Mouse (Mus musculus): Measurements from ENCODE around the gene Wars. TPM values are rescaled to one million over a fixed set of nuclear protein-coding genes. Genes with fewer than 3 reads are reported as not detected.

Gene Wars
- polyA plus RNA-seq (2017; shearing (Covaris generic)): 10 to 100 TPM; 54.6 to 59.1 TPM

DNA sequence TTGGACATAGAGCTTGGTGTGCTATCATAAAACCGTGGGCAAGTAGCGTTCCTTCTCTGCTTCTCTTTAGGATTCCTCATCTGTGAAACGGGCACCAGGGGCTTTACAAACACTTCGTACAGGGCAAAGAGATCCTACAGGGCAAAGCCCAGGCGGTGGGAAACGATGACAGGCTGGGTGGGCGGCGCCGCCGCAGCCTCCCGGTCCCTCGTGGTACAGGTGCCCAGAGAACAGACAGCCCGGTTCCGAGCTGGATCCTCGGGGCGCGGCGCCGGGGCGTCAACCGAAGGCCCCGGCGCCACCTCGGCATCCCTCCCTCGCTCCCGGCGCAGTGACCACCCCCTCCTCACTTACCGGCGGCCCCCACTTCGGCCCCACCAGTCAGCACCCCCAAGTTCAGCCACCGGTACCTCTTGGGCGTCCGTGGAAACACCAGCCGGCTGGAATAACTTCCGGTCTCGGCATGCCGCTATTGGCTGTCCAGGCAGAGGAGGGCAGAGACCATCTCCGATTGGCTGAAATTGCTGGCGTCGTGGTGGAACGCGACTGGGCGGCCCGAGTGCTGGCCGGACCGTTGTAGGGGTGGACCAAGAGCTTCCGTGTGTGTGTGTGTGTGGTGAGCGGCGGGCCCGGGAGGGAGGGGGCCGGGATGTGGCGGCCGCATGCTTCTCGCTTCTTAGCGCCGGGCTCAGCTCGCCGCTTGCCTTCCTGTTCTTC, at the start of gene Wars:
TSS of gene Wars (minus strand) at position 460 of the 717 bp plus-strand sequence.
- ATAC-seq: peak; percentile 86

DNA sequence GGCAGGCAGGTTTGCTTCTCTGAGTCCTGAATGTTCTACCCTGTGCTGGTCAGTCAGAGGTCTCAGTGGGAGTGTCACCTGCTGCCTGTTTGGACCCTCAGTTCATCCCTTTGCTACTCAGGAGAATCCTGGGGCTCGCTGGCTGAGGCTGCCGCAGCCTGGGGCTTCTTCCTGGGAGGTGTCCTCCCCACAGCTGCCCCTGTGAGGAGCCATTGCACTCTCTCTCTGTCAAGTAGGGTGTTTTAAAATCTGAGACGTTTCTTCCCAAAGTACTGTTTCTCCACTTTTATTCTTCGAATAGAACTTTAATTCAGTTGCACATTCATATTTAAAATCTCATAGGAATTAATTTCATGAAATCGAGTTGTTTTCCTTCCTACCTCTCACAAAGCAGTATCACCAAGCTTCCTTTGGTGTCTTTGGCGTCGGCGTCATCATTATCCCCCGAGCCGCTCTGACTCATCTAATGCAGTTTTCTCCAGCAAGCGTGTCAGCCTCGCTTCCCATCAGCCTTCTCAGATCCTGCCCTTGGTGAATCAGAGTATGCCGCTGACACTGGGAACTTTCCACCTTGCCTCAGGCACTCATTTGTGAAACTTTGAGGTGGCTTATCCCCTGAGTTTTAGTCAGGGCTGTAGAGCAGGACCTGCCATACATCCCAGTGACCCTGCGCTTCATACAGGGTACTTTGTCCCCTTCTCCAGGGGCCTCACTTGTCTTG, 48.4 kb upstream of the Wars start:
- ATAC-seq: no peak

- no peak for ATAC-seq
Measured at GRCm38 (mm10) chr12:108941282-108941681, 47.3 kb upstream of the Wars start.

- ATAC-seq: no peak
Measured at GRCm38 (mm10) chr12:108940255-108940654, 46.3 kb upstream of the Wars start.

GRCm38 (mm10) chr12:108939317-108939716, 45.3 kb upstream of the Wars start:
- ATAC-seq: no peak

GRCm38 (mm10) chr12:108938844-108939243, 44.9 kb upstream of the Wars start:
- no peak for ATAC-seq

GRCm38 (mm10) chr12:108937506-108937905, 43.5 kb upstream of the Wars start:
- ATAC-seq: no peak

DNA sequence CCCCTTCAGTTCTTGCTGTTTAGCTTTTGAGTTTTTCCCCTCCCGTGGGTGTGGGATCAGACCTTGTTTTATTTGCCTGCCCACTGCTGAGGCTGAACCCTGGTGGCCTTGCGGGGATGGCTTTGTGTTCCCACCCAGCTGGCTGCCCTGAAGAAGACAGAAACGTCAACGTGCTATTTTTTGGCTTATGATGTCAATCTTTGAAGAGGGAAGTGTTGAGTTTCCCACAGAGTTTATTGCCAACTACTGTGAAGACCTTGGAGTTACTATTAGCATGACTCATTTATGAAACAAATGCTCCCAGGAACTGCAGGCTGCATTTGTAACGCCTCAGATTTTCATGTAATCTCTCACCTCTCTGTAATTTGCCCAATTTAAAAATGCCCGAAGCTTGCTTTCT, 42.9 kb upstream of the Wars start:
- ATAC-seq: no peak

DNA sequence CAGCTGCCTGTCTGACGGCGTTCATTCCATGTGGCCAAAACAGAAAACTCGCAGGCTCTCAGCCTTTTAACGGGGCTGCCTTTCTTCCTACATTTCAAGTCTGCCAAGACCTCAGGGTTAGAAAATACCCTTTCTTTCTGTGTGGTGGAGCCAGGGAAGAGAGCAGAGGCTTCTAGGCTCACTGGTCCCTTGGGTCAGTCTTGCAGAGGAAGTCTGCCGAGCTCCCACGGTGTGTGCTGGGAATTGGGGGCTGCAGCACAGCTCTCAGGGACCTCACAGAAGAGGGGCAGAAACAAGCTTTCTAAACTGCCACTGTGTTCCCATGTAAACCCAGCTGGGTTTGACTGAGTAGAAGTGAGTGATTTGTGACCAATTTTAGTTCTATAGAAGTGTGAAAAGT, 40.3 kb upstream of the Wars start:
- no peak for ATAC-seq

- no peak for ATAC-seq
Measured at GRCm38 (mm10) chr12:108932113-108932512, 38.1 kb upstream of the Wars start.

- no peak for ATAC-seq
Measured at GRCm38 (mm10) chr12:108931341-108932053, 37.5 kb upstream of the Wars start.

DNA sequence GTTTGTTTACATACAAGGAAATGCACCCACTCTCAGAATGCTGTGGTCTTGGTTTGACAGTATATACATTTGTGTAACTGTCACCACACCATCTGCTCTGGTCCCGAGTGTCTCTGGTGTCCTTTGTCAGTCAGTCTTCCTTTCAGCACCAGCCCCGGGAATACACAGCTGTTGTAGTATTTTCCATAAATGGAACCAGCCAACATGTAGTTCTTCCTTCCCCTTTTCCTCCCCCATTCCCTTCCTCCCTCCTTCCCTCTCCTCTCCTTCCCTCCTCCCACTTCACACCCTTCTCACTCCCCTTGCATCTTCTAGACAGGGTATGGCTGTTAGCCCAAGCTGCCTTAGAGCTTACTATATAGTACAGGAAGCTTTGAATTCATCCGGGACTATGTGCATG, 35.5 kb upstream of the Wars start:
- no peak for ATAC-seq

GRCm38 (mm10) chr12:108928249-108928648, 34.3 kb upstream of the Wars start:
- no peak for ATAC-seq

DNA sequence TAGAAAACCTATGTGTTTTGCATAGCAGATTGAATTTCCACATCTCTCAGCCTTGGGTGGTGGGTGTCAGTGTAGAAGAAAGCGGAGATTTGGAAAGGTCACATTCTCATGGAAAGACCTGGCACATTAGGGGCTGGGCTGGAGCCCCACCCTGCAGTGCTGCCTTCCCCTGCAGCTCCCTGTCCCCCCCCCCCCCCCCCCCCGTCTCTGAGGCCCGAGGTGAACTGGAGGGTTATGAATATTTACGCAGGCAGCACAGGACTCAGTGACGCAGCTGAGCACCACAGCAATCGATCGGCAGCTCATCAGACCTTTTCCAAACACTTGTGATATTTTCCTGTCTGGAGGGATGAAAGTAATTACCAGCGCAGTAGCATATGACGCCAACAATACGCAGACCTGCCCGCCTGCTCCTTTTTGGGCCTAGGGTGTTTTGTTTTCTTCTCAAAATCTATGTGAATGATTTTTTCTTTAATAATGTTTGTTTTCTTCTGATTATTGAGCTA, 32.7 kb upstream of the Wars start:
- no peak for ATAC-seq

DNA sequence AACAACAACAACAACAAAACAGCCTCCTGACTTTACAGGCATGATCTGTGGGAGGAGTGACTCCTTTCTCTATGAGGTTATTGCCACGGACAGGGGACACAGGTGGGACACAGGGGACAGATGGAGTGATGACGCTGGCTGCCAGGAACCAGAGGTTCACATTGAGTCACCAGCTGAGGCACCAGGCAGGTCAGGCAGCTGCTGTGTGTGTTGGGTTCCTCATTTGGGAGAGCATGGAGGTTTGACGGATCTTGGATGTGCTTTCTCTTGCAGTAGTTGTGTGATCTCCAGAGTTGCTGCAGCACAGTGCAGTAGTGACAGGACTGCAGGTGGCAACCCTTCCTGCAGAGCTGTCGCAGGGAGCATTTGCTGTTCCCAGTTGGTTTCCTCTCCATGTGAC, 24.8 kb upstream of the Wars start:
- ATAC-seq: no peak

- ATAC-seq: no peak
Measured at GRCm38 (mm10) chr12:108917509-108917908, 23.5 kb upstream of the Wars start.

GRCm38 (mm10) chr12:108916447-108917042, 22.6 kb upstream of the Wars start:
- ATAC-seq: no peak

GRCm38 (mm10) chr12:108915893-108916292, 21.9 kb upstream of the Wars start:
- no peak for ATAC-seq

DNA sequence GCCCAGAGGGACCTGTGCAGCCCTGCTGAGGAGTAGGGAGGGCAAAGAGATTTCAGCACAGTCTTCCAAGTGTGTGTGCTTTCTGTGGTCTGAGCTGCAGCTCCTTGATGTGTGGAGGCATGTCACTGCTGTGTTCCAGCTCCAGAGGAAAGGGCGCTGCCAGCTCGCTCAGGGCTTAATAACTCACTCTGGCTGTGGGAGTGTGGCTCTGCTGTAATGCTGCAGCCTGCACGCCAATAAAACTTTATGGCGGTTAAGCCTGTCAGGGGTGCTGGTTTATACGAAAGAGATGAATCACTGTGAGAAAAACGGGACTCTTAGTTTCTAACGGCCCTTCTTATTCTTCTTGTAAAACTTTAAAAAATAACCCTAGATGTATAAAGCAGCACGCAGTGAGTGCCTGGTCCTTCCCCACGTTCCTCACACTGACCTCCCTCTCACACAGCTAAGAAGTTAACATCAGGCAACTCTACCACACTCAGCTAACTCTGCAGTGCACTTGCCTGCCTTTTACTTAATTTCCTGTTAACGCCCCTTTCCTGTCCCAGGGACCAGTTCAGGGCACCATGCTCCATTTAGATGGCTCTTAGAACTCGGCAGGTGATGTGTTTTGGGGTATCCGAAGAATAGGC, 20.9 kb upstream of the Wars start:
- ATAC-seq: no peak

GRCm38 (mm10) chr12:108914198-108914597, 20.2 kb upstream of the Wars start:
- no peak for ATAC-seq

DNA sequence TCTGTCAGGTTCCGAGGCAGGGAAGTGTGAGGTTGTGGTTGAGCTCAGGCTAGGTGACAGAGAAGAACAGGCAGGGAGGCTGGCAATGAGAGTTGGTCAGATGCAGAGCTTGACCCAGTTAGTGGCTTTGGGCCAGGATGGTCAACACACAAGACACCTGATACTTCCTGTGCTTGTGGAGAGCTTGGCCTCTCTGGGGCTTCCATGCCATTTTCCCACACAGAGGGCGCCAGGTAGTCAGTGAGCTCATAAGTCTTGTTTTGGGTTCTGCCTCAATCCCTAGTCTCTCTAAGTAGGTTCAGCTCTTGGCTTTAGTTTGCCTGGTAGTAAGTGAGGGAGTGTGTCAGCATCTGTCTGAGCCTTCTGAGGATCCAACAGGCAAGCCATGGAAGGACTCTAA, 18.5 kb upstream of the Wars start:
- ATAC-seq: no peak

- ATAC-seq: no peak
Measured at GRCm38 (mm10) chr12:108909846-108910433, 16.0 kb upstream of the Wars start.
